In the genomic region with DNA sequence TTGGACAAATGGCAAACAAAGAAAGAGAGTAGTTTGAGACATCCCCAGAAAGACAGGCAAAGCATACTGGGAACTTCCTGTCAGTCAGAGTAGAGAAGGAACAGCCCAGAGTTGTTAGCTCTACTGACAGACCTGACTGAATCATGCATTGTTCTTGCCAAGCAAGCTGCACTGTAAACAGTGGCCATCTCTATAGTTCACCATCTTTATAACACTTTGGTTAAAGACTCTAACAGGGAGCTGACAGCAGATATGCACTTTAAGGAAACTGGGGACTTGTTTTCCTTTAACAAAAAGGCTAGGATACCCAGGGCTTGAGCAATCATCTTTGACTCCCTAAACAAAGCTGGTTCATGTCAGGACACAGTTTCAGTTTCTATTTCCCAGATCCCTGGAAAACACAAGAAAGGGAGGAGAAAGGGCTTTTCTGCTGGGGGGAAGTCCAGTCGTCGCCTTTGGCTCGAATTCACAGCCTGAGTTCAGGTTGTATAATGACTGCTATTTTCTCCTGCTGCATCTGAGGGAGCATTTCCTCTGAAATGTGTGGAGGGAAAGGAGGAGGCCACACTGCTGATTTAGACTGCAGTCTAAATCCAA, we compare ENCODE assay signal across 8 mouse cellular contexts. TPM values are rescaled to one million over a fixed set of nuclear protein-coding genes. Genes with fewer than 3 reads are reported as not detected.
DNase-seq lines count a peak whose midpoint lies in the region; ATAC-seq and TF ChIP-seq lines count a peak whose summit lies in the region.

A gene (plus strand): TSS at position 395 of the 597 bp plus-strand sequence.

- DNase-seq in 416B (ENCODE audit: low read depth): peak; percentile 30
- peak; percentile 28 for DNase-seq in fibroblast of lung, adult 2 months (ENCODE audit: low read depth)
- no peak for DNase-seq in hindbrain, embryonic 10.5 days (ENCODE audit: low spot score)
- DNase-seq in yolk sac, embryonic 10.5 days (ENCODE audit: low spot score): no peak
- DNase-seq in spleen, adult 18-20 months: no peak

- no peaks in the 10 kb centered on the region for H3K9me3 ChIP-seq in E14TG2a.4 (ENCODE audit: low read length)
- H3K9me3 ChIP-seq in hindbrain, embryonic 10.5 days: no peaks in the 10 kb centered on the region
- H3K9me3 ChIP-seq in limb, embryonic 12.5 days: no peaks in the 10 kb centered on the region
- H3K9me3 ChIP-seq in midbrain, embryonic 15.5 days: no peaks in the 10 kb centered on the region

- no peak for ATAC-seq in limb, embryonic 12.5 days (ENCODE audit: insufficient number of reproducible peaks, insufficient read depth, low FRiP score, low TSS enrichment, low read depth)
- ATAC-seq in midbrain, embryonic 15.5 days (replicated peaks): no peak

- peaks cover 3% of the 10 kb centered on the region; the same call in 1 of the 2 replicates for H3K4me1 ChIP-seq in E14TG2a.4 (replicated peaks; ENCODE audit: low read depth, low read length)
- peaks cover 6% of the 10 kb centered on the region for H3K4me1 ChIP-seq in hindbrain, embryonic 10.5 days (replicated peaks)
- peaks cover 3% of the 10 kb centered on the region; the same call in 1 of the 2 replicates for H3K4me1 ChIP-seq in limb, embryonic 12.5 days (replicated peaks)
- H3K4me1 ChIP-seq in midbrain, embryonic 15.5 days: no peaks in the 10 kb centered on the region

- no peaks in the 10 kb centered on the region for H3K36me3 ChIP-seq in E14TG2a.4 (ENCODE audit: insufficient read depth, low read length)
- no peaks in the 10 kb centered on the region for H3K36me3 ChIP-seq in hindbrain, embryonic 10.5 days
- no peaks in the 10 kb centered on the region for H3K36me3 ChIP-seq in limb, embryonic 12.5 days
- no peaks in the 10 kb centered on the region for H3K36me3 ChIP-seq in midbrain, embryonic 15.5 days (replicated peaks)

- 0 out of 2 replicates have a peak within 1 kb of the TSS, but pooled peaks have one; percentile 35 for H3K27ac ChIP-seq in hindbrain, embryonic 10.5 days
- H3K27ac ChIP-seq in limb, embryonic 12.5 days: no peak within 1 kb of the TSS
- H3K27ac ChIP-seq in midbrain, embryonic 15.5 days: no peak within 1 kb of the TSS

- H3K27me3 ChIP-seq in E14TG2a.4 (ENCODE audit: insufficient read depth, low read length): peaks cover 6% of the 10 kb centered on the region; the same call in 1 of the 2 replicates
- no peaks in the 10 kb centered on the region for H3K27me3 ChIP-seq in hindbrain, embryonic 10.5 days (ENCODE audit: insufficient read depth, poor library complexity, severe bottlenecking)
- no peaks in the 10 kb centered on the region for H3K27me3 ChIP-seq in limb, embryonic 12.5 days
- H3K27me3 ChIP-seq in midbrain, embryonic 15.5 days (replicated peaks): no peaks in the 10 kb centered on the region

- 0 out of 2 replicates have a peak within 1 kb of the TSS, but pooled peaks have one; percentile 31 for H3K9ac ChIP-seq in limb, embryonic 12.5 days (replicated peaks)
- H3K9ac ChIP-seq in midbrain, embryonic 15.5 days: no peak within 1 kb of the TSS

- WGBS in hindbrain, embryonic 10.5 days: 46% methylated on average over 3 of the region's 3 CpGs
- WGBS in limb, embryonic 12.5 days: 27% methylated on average over 3 of the region's 3 CpGs
- WGBS in midbrain, embryonic 15.5 days: 46% methylated on average over 3 of the region's 3 CpGs

- TF ChIP-seq CTCF in E14TG2a.4 (conservative IDR thresholded peaks at IDR 0.05; ENCODE audit: low read length): no peak

- peak within 1 kb of the TSS; percentile 45; the same call in 1 of the 2 replicates for H3K4me3 ChIP-seq in E14TG2a.4 (replicated peaks; ENCODE audit: low read length)
- peak within 1 kb of the TSS; percentile 43 for H3K4me3 ChIP-seq in hindbrain, embryonic 10.5 days
- H3K4me3 ChIP-seq in limb, embryonic 12.5 days (replicated peaks): peak within 1 kb of the TSS; percentile 37
- no peak within 1 kb of the TSS for H3K4me3 ChIP-seq in midbrain, embryonic 15.5 days

- peak within 1 kb of the TSS; percentile 56 for H3K4me2 ChIP-seq in limb, embryonic 12.5 days
- peak within 1 kb of the TSS; percentile 14; the same call in 1 of the 2 replicates for H3K4me2 ChIP-seq in midbrain, embryonic 15.5 days

RNA-seq across cellular contexts. Expression of the gene that starts here (rescaled TPM):
- polyA plus RNA-seq in hindbrain, embryonic 10.5 days (2016; fragmentation: Nextera tagmentation; extraction: Ambion mirVana): 0.16 and 0.54 TPM in 2 replicates
- polyA plus RNA-seq in limb, embryonic 12.5 days (2016; fragmentation: Nextera tagmentation; extraction: Ambion mirVana): 0.65 and 0.69 TPM in 2 replicates
- 1.1 and 1.5 TPM in 2 replicates for polyA plus RNA-seq in midbrain, embryonic 15.5 days (2015; fragmentation: Nextera tagmentation; extraction: Ambion mirVana)

Comparison
In these comparisons a context has a peak if more than half of its experiments do, and no peak if none do; other contexts are left out.
1. DNase-seq: peak in 416B (single experiment) and fibroblast of lung, adult 2 months (single experiment); none in hindbrain, embryonic 10.5 days (single experiment), yolk sac, embryonic 10.5 days (single experiment) and spleen, adult 18-20 months (0 of 2).